Mouse (Mus musculus): ENCODE measurements around the gene Pld3.

DNA sequence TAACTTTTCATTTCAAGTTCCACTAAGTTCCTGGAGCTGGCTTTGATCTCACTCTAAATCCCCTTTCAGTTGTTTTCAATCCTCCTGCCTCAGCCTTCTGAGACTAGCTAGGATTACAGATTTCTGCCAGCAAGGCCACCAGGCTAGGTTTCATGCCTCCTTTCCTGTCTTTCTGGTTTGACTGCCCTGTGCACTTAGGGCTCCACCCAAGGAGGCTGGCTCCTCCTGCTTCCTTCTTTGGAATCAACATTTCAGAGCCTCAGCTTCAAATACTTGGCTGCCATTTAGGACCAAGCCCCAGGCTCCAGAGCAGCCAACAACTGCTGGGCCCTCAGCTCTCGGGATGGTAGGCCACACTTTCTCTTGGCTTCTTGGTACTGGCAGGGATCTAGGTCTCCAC, 32.4 kb downstream of the Pld3 start:
- TF ChIP-seq CTCF (IDR thresholded peaks at IDR 0.05; ENCODE audit: low read depth, low read length) (no peak), POLR2A (IDR thresholded peaks at IDR 0.05; ENCODE audit: extremely low read depth, insufficient read depth, low read length) (no peak)
